Mouse (Mus musculus) stomach, embryonic 16.5 days (tissue): ENCODE results near the gene Igf1. TPM values are rescaled to one million over a fixed set of nuclear protein-coding genes. Genes with fewer than 3 reads are reported as not detected.

ENCODE experiments used
- ATAC-seq: fragments of 200-750 bp; cut with Nextera tagmentation; 2 replicates; pipeline ENCODE4 v1.8.0; 2017; ENCODE audit warnings: moderate number of reproducible peaks, moderate TSS enrichment; ENCODE audit not compliant: insufficient read depth, low FRiP score
- H3K27ac ChIP-seq: fragments of 300-500 bp; sonication (generic); 2 replicates; pipeline ENCODE4 v1.5.1; 2014; ENCODE audit warnings: low read length
- H3K27me3 ChIP-seq: fragments of 300-500 bp; sonication (generic); 2 replicates; pipeline ENCODE4 v1.6.1; 2014; ENCODE audit warnings: low read length, control low read depth, mixed read lengths; ENCODE audit not compliant: control insufficient read depth, insufficient read depth
- H3K36me3 ChIP-seq: fragments of 300-500 bp; sonication (generic); 2 replicates; pipeline ENCODE4 v1.6.1; 2014; ENCODE audit warnings: low read length; ENCODE audit not compliant: control insufficient read depth, insufficient read depth
- H3K4me1 ChIP-seq: fragments of 300-500 bp; sonication (generic); 2 replicates; pipeline ENCODE4 v1.6.1; 2014; ENCODE audit warnings: low read length, control low read depth, mixed read lengths; ENCODE audit not compliant: control insufficient read depth, insufficient read depth
- H3K4me2 ChIP-seq: fragments of 300-500 bp; sonication (generic); 2 replicates; pipeline ENCODE4 v1.6.1; 2014; ENCODE audit warnings: low read depth, low read length, mixed read lengths
- H3K4me3 ChIP-seq: fragments of 300-500 bp; sonication (generic); replicated peaks from 2 replicates; pipeline ENCODE4 v1.5.1; 2014; ENCODE audit warnings: mild to moderate bottlenecking, low read length
- H3K9ac ChIP-seq: fragments of 300-500 bp; sonication (generic); 2 replicates; pipeline ENCODE4 v1.6.1; 2014; ENCODE audit warnings: low read length
- H3K9me3 ChIP-seq: fragments of 300-500 bp; sonication (generic); replicated peaks from 2 replicates; pipeline ENCODE4 v1.6.1; 2016; ENCODE audit warnings: low read length, control low read depth; ENCODE audit not compliant: control insufficient read depth
- WGBS: fragments of 180-500 bp; shearing (Covaris S2); extraction: QIAGEN DNeasy Blood & Tissue Kit; methylation state at CpG from one replicate; pipeline ENCODE4 v1.1.7; 2014; 5-methylcytosine and 5-hydroxymethylcytosine counted together
- polyA plus RNA-seq: library from polyadenylated mRNA; unstranded; fragments of >200 nt; fragmentation: Nextera tagmentation; extraction: Ambion mirVana; gene quantifications from 2 replicates; pipeline ENCODE4 v1.2.1, GENCODE M21; 2015

The Igf1 gene
- polyA plus RNA-seq, 1 experiment from 2014 or later = 145 TPM

DNA sequence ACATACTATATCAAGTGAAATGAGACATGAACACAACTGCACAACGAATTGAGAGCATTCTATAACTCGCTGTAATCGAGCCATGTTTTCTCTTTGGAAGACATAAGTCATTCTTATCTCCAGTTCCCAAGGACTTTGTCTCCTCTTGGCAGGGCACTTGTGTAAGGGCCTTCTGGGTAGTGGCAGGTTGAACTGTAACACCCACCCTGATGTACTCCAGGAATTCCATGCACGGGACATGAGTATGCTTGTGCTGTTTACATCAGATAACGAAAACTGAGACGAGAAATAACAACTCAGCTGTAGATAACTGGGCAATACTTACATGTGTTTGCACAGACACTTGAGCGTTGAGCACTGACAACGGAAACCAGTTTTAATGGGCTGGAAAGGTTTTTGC lies 8.4 kb downstream of the Igf1 start:
- WGBS = 38% methylated on average over 8 of the region's 8 CpGs
- Histone ChIP-seq H3K9ac (no peak overlapping the region), H3K27ac (no peak overlapping the region), H3K9me3 (0 out of 2 replicates have a peak, but pooled peaks cover 2% of the 10 kb centered on the region), H3K27me3 (no peaks in the 10 kb centered on the region), H3K4me1 (no peaks in the 10 kb centered on the region), H3K4me3 (no peak overlapping the region), H3K36me3 (peaks cover 9% of the 10 kb centered on the region; the same call in 1 of the 2 replicates), H3K4me2 (no peak overlapping the region)
- no peak for ATAC-seq

DNA sequence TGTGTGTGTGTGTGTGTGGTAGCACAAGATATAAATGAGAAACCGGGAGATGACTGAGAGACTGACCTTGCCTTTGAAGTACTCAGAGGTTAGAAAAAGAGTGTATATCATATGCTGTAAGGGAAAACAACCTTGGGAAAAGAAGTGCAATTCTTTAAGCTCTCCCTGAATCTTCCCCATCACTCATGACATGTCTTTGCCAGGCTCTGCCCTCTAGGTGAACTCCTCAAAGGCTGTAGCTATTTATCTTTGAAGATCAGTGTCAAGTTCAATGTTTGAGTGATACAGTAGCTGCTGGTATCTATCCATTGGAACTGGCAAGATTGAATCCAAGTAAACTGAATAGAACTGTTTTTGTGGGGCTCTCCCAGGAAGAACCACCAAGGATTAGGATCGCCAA lies 9.2 kb downstream of the Igf1 start:
- H3K36me3 ChIP-seq = peaks cover 9% of the 10 kb centered on the region; the same call in 1 of the 2 replicates
- ATAC-seq = no peak
- no peak overlapping the region for H3K4me2 ChIP-seq
- H3K4me1 ChIP-seq = no peaks in the 10 kb centered on the region
- H3K27ac ChIP-seq = no peak overlapping the region
- no peaks in the 10 kb centered on the region for H3K27me3 ChIP-seq
- no peaks in the 10 kb centered on the region for H3K9me3 ChIP-seq
- H3K9ac ChIP-seq = no peak overlapping the region
- H3K4me3 ChIP-seq = no peak overlapping the region
- 53% methylated on average over 2 of the region's 2 CpGs for WGBS

DNA sequence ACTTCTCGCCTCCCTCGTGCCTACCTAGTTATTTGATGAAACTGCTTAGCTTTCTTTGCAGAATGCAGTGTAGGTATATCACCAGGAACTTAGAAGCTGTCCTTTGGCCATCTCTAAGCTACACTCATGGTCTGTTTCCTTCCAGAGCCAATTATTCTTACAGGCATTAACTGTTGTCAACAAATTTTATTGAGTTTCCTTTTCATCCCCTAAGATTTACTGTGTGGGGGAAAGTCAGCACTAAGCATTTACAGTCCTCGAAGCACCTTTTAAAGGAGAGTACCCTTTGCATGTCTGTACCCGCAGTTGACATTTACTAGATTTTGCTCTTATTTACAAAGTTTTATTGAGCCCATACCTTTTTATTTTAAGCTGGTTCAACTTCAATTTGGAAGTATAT lies 9.6 kb downstream of the Igf1 start:
- WGBS = 56% methylated on average over 4 of the region's 4 CpGs
- no peak overlapping the region for H3K4me3 ChIP-seq
- no peaks in the 10 kb centered on the region for H3K9me3 ChIP-seq
- ATAC-seq = no peak
- H3K27me3 ChIP-seq = no peaks in the 10 kb centered on the region
- H3K27ac ChIP-seq = no peak overlapping the region
- H3K4me2 ChIP-seq = no peak overlapping the region
- H3K36me3 ChIP-seq = peaks cover 9% of the 10 kb centered on the region; the same call in 1 of the 2 replicates
- H3K9ac ChIP-seq = no peak overlapping the region
- peaks cover 2% of the 10 kb centered on the region; the same call in 1 of the 2 replicates for H3K4me1 ChIP-seq

DNA sequence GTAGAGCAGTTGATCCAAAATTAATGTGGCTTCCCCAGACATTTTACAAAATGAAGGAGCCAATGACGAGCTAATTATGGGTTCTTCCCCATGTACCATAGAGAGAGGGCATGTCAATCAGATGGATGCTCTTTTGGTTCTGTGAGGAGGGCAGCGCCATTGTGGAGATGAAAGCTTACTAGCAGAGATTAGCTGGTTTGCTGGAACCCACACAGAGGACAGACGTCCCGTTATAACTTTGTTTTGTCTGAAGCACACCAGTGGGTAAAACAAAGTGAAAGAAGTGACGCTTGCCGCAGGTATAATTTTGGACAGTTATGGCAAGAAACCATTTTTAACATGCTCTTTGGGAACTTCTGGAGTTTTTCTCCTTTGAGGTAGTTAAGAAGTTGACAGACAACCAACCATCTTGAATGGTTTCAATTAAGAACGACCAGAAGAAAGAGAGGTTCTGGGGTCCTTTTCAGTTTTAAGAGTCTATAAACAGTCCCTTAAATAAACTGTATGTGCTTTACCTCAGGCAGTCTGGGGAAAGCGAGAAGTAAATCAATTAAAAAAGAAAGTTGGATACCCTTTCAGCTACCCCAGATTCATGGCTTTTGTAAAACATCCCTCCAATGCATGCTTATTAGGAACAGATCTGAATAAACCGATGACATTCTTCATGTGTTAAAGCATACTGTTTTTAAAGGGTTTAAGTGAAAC lies 10.4 kb downstream of the Igf1 start:
- peaks cover 2% of the 10 kb centered on the region; the same call in 1 of the 2 replicates for H3K4me1 ChIP-seq
- H3K27ac ChIP-seq = no peak overlapping the region
- ATAC-seq = no peak
- no peak overlapping the region for H3K4me2 ChIP-seq
- WGBS = 68% methylated on average over 9 of the region's 9 CpGs
- no peaks in the 10 kb centered on the region for H3K9me3 ChIP-seq
- no peak overlapping the region for H3K4me3 ChIP-seq
- H3K27me3 ChIP-seq = no peaks in the 10 kb centered on the region
- peaks cover 9% of the 10 kb centered on the region; the same call in 1 of the 2 replicates for H3K36me3 ChIP-seq
- H3K9ac ChIP-seq = no peak overlapping the region

DNA sequence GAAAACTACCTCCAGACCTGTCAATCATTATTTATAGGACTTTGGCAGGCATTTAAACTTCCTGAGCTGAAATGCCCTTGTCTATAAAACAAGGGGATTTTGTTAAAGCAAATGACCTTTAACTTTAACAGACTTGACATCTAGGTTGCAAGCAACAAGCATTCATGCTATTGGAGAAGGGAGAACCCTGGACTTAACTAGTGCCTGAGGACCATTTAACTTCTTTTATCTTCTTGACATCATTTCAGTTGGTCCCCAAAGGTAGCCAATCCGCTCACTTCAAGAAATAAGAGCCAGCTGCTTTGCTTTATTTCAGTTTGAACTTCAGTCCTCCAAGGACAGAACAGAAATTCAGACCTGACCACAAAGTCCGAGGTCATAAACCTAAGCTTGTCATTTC lies 11.1 kb downstream of the Igf1 start:
- Histone ChIP-seq H3K36me3 (peaks cover 9% of the 10 kb centered on the region; the same call in 1 of the 2 replicates), H3K27me3 (no peaks in the 10 kb centered on the region), H3K4me2 (no peak overlapping the region), H3K9me3 (no peaks in the 10 kb centered on the region), H3K4me1 (peaks cover 2% of the 10 kb centered on the region; the same call in 1 of the 2 replicates), H3K27ac (no peak overlapping the region), H3K9ac (no peak overlapping the region), H3K4me3 (no peak overlapping the region)
- 76% methylated on average over 2 of the region's 2 CpGs for WGBS
- no peak for ATAC-seq

DNA sequence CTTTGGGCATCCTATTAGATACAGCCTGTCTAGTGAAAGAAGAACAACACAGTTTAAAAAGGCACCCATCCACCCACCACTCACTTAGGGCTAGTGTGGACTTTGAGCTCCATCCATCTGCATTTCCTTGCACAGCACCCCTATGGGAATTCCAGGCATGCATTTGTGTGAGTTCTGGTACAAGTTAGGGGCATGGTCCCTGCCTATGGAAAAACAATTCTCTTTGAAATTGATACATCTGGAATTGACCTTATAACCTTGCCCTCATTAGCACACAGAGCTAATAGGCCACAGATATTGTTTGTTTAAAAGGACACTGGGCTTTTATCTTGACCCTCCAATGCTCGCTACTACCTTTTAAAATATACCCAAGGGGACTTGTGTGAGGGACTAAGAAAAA lies 11.6 kb downstream of the Igf1 start:
- Histone ChIP-seq H3K27me3 (no peaks in the 10 kb centered on the region), H3K27ac (no peak overlapping the region), H3K9ac (no peak overlapping the region), H3K36me3 (peaks cover 9% of the 10 kb centered on the region; the same call in 1 of the 2 replicates), H3K4me3 (no peak overlapping the region), H3K4me2 (no peak overlapping the region), H3K4me1 (peaks cover 2% of the 10 kb centered on the region; the same call in 1 of the 2 replicates), H3K9me3 (no peaks in the 10 kb centered on the region)
- no peak for ATAC-seq
- WGBS = 75% methylated on average over 1 of the region's 1 CpGs

DNA sequence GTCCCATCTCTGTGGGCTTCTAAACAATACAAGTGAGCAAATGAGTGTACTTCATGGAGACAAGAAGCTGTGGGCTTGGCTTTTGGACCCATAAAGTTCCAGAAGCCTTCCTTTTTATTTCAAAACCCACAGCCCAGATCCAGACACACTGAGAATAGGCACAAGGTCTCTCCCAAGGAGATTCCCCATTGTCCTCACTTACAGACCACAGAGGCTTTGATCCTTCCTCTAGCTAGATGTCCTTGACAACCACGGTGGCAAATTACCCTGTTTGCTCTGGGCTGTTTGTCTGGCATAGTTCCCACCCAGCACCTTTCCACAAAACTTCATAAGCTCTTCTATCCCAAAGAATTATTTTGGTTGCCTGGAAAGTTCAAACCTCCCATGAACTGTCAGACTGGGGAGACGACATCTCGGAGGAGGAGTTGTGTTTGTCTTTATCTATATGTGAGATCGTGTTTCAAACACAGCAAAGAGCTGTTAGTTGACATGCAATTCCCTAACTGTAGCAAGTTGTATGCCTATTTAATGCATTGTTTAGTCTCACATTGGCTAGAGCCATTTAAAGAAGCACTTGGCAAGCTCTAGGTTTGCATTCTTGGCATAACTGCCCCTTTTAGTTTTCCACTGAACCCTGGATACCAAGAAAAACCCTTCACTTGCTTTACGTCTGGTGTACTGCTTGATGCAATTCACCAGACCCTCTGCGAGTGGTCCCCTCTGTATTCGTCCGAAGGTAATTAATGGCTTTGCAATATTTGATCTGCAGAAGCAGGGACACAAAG lies 14.0 kb downstream of the Igf1 start:
- Histone ChIP-seq H3K4me1 (peaks cover 2% of the 10 kb centered on the region; the same call in 1 of the 2 replicates), H3K4me3 (no peak overlapping the region), H3K36me3 (peaks cover 3% of the 10 kb centered on the region; the same call in 1 of the 2 replicates), H3K4me2 (no peak overlapping the region), H3K27ac (no peak overlapping the region), H3K9ac (no peak overlapping the region), H3K9me3 (no peaks in the 10 kb centered on the region), H3K27me3 (no peaks in the 10 kb centered on the region)
- 0 out of 2 replicates have a peak, but pooled peaks have one; percentile 37 for ATAC-seq
- WGBS = 25% methylated on average over 8 of the region's 8 CpGs

DNA sequence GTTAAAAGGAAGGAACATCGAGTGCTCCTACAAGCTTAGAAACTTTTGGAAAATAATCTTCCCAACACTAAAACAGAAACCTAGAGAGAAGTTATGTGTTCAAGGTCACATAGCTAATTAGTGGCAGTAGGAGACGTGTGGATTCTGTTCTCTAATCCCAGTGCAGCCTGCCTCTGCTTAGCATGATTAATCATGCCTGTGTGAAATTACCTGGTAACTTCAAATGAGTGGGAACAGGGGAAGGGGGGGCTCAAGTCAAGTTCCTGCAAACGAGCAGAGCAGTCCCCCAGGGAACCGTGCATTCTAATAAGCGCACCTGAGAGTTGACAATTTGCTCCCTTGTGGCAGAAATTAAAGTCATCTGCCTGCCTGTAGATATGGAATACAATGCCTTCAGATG lies 14.8 kb downstream of the Igf1 start:
- no peaks in the 10 kb centered on the region for H3K27me3 ChIP-seq
- H3K4me2 ChIP-seq = no peak overlapping the region
- no peak overlapping the region for H3K4me3 ChIP-seq
- peaks cover 3% of the 10 kb centered on the region; the same call in 1 of the 2 replicates for H3K36me3 ChIP-seq
- H3K27ac ChIP-seq = no peak overlapping the region
- peaks cover 2% of the 10 kb centered on the region; the same call in 1 of the 2 replicates for H3K4me1 ChIP-seq
- WGBS = 56% methylated on average over 5 of the region's 5 CpGs
- H3K9ac ChIP-seq = no peak overlapping the region
- no peak for ATAC-seq
- no peaks in the 10 kb centered on the region for H3K9me3 ChIP-seq

DNA sequence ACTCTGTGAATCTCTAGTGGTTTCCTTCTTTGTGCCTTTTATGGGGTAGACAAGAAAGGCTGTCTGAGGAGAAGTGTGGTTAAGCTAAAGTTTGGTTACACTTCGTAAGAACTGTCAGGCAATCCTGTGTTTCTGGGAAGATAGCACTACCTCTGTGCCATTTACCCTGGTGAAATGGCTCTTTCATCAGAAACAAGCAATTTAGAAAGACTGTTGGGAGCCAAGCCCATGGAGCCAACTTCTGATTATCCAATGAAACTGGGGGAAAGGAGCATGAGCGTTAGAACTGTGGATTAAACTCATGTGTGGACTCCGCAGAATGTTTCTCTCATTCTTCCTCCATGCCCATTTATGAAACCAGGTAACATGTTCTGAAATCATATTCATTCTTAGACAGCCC lies 15.5 kb downstream of the Igf1 start:
- Histone ChIP-seq H3K36me3 (peaks cover 3% of the 10 kb centered on the region; the same call in 1 of the 2 replicates), H3K4me1 (peaks cover 2% of the 10 kb centered on the region; the same call in 1 of the 2 replicates), H3K27me3 (no peaks in the 10 kb centered on the region), H3K27ac (no peak overlapping the region), H3K4me2 (no peak overlapping the region), H3K4me3 (no peak overlapping the region), H3K9me3 (no peaks in the 10 kb centered on the region), H3K9ac (no peak overlapping the region)
- no peak for ATAC-seq
- WGBS = 98% methylated on average over 3 of the region's 3 CpGs
